Mouse (Mus musculus): ENCODE data around the gene Leprot.

Gene Leprot

GRCm38 (mm10) chr4:101647196-101647905 lies at the start of gene Leprot:
Gene Leprot (plus strand): TSS chr4:101647718.
- peak; percentile 98 to 100 for DNase-seq (ENCODE audit: low spot score in 2 of 2)

DNA sequence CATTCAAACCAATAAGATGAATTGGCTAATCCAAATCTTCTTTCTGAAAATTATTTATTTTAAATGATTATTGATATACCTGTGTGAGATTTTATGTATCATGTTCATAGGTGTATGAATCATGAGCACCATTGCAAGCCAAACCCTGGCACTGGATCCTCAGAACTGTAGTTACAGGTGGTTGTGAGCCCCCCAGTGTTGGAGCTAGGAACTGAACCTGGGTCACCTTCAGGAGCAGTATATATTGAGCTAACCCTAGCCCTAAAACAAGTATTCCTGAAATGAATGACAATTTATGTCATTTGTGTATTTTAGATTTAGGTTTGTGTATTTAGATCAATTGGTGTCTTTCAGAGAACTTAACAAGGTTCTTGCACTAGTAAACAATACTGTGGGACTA lies 45.8 kb upstream of the Leprot start:
- no peak for DNase-seq (ENCODE audit: low spot score in 2 of 2)

DNA sequence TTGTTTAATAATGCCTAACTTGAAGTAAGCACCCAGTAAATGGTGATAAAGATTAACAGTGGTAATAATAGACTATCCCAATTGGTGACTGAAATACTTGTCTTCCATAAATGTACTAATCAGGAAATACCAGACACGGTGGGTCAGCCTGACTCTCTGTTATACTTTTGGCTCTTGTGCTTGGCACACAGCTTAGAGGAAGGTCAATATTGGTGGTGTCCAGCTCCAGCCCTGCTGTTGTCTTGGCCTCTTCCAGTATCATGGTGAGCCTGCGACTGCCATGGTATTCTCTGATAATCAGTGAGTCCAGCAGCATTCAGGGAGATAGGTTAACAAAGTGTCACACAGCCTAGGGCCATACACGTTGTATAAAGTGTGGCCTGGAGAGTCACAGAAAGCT lies 43.9 kb upstream of the Leprot start:
- DNase-seq (ENCODE audit: low spot score in 2 of 2) = no peak

- DNase-seq (ENCODE audit: low spot score in 2 of 2) = no peak
Observed at GRCm38 (mm10) chr4:101616520-101616919, 31.0 kb upstream of the Leprot start.

DNA sequence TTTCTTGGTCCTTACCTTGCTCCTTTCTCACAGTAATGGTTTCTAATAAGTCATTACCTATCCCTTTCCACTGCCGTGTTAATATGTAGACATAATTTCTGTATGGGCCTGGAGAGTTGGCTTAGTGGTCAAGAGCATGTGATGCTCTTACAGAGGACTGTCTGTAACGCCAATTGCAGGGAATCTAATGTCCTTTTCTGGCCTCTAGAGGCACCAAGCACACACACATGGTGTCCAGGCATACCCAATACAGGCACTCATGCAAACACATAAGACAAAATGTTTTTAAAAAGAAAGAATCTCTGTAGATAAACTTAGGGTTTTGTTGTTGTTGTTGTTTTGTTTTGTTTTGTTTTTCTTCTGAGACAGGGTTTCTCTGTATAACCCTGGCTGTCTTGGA lies 29.8 kb upstream of the Leprot start:
- no peak for DNase-seq (ENCODE audit: low spot score in 2 of 2)

DNA sequence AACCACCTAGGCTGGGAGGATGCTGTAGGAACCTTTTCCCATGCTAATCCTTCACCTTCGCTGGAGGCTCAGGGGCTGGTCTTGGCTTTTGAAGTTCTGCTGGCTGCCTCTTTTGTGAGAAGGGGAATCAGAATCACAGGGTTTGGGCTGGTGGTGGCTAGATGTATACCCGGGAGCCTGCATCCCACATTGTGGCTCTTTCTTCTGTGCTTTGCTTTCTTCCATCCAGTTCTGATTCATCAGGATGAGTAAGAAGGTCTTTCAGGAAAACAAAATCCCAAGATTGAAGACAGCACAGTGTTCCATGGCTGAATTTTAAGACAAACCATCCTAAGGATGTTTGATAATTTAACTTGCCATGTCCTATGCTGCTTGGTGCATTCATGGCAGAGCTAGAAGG lies 27.3 kb upstream of the Leprot start:
- DNase-seq (ENCODE audit: low spot score in 2 of 2) = no peak

GRCm38 (mm10) chr4:101621241-101621640 lies 26.3 kb upstream of the Leprot start:
- DNase-seq (ENCODE audit: low spot score in 2 of 2) = no peak

DNA sequence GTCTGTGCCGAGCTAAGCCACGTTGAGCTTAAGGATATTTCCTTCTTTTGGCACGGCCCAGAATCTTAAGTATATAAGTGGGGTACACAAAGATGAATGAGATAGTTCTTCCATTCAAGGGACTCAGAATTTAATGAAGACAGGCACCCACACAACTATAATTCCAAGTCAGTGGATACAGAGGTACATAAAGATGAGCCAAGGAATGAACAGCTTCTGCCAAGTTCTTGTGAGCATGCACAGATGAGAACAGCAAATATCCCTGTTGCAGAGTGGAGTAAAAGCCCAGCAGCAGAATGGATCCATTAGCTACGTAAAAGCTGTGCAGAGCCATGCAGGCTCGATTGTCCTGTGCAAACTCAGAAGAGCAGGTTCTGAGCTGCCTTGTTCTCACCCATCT lies 22.2 kb upstream of the Leprot start:
- DNase-seq (ENCODE audit: low spot score in 2 of 2) = no peak

DNA sequence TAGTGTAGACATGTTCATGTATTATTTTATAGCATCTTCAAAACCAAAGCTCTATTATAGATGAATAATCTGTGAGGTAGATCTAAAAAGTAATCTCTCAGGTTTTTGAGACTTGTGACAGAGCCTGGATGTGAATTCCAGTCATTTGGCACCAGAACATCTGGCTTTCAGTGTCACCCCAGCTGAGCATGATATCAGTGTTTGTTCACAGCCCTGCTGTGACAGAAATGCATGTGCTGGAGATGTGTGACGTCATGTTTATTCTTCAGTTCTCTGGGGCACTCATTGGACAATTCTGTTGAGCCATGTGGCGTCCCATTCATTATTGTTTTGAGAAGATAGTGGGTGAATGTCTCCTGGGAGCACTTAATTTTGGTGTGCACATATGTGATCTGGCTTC lies 11.9 kb upstream of the Leprot start:
- no peak for DNase-seq (ENCODE audit: low spot score in 2 of 2)

- DNase-seq (ENCODE audit: low spot score in 2 of 2) = no peak
Observed at GRCm38 (mm10) chr4:101637472-101637871, 10.0 kb upstream of the Leprot start.

DNA sequence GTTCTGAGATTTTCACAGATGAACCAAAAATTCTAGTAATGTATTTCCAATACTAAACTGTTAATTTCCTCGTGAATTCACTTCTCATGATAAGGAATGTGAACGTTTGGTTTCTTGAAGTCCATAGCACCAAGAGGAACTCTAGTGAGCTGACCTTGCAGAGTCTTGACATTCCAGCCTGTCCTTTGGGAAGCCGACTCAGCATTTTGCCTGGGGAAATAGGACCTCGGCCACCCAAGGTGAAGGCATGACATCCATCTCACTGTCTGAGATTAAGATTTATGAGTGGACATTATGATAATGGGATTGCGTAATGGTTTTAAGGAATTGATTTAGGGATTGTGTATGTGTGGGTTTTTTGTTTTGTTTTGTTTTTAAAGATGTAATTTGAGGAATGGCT lies 6.9 kb upstream of the Leprot start:
- DNase-seq (ENCODE audit: low spot score in 2 of 2) = no peak

DNA sequence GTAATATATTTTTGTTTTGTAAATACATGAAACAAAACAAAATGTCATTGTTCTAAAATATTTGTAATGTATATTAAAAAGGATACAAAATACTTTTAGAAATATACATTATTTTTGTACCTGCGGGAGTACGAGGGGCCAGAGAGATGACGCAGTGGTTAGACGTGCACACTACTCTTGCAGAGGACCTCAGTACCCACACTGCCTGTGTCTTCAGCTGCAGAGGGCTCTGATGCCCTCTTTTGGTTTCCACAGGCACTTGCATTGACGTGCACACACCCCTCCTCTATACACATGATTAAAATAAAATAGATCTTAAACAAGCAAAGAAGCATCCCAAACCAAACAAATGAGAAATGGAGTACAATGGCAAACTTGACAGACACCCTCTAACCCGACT lies 4.8 kb upstream of the Leprot start:
- no peak for DNase-seq (ENCODE audit: low spot score in 2 of 2)

GRCm38 (mm10) chr4:101643216-101643615 lies 4.3 kb upstream of the Leprot start:
- no peak for DNase-seq (ENCODE audit: low spot score in 2 of 2)

- DNase-seq (ENCODE audit: low spot score in 2 of 2) = no peak
Observed at GRCm38 (mm10) chr4:101646857-101647195, 692 bp upstream of the Leprot start.

GRCm38 (mm10) chr4:101647976-101648642 lies 591 bp downstream of the Leprot start:
- no peak for DNase-seq (ENCODE audit: low spot score in 2 of 2)

- no peak for DNase-seq (ENCODE audit: low spot score in 2 of 2)
Observed at GRCm38 (mm10) chr4:101648745-101649144, 1.2 kb downstream of the Leprot start.

DNA sequence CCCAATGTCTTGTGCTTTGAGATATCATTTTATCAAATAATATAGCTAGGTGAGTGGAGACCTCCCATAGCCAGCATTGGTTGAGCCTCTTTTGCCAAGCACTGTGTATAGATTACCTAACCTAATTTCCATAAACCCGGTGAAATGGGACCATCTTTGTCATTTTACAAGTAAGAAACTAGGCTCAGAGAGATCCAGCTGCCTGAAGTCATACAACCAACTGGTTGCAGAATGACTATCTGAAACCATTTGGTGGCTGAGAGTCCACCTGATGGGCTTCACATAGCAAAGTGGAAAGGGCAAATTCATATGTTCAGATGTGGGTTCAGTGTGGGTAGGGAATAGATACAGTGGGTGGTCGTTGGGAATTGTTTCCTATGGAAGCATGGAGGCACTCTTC lies 3.4 kb downstream of the Leprot start:
- no peak for DNase-seq (ENCODE audit: low spot score in 2 of 2)

DNA sequence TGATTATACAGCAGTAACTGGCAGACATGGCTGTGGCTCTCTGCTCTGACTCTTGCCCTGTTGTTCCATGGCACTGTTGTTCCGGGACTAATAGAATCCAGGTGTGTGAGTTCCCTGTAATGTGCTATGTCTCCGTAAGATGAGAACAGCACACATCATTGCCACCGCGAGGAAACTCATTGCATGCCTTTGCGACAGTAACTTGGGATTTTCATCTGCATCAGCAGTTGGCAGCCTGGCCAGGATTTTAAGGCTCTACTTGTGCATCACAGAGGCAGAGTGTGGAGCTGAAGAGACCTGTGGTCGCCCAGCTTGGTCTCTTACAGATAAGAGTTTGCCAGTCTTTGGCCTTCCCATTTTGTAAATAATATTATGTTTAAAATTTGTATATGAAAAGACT lies 6.7 kb downstream of the Leprot start:
- no peak for DNase-seq (ENCODE audit: low spot score in 2 of 2)

DNA sequence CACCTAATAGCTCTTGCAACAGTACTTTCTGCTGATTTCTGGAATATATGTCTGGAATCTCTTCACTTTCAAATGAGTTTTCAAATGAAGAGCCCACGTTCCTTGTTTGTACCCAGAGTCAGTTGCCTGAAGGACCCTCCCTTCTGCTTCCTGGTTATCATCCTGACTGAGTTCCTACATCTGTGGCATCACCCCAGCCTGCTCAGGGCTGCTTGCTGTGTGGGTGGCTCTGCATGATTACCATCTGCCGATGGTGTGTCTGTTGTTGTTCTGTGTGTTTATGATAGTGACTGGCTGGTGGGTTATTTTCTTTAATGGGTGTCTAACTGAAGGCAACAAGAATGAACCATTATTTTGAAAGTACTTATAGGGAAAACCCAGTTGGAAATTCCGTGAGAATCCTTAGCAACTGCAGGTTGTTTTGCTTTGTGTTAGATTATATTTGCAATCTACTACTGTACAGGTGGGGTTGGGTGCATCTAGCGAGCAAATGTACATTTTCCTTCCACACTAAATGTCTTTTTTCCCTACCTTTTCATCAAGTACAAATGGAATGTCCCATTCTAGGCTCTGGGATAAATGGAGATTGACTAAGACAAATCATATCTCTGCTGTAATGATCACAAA lies 7.4 kb downstream of the Leprot start:
- DNase-seq (ENCODE audit: low spot score in 2 of 2) = no peak

GRCm38 (mm10) chr4:101655415-101655790 lies 7.9 kb downstream of the Leprot start:
- no peak for DNase-seq (ENCODE audit: low spot score in 2 of 2)

DNA sequence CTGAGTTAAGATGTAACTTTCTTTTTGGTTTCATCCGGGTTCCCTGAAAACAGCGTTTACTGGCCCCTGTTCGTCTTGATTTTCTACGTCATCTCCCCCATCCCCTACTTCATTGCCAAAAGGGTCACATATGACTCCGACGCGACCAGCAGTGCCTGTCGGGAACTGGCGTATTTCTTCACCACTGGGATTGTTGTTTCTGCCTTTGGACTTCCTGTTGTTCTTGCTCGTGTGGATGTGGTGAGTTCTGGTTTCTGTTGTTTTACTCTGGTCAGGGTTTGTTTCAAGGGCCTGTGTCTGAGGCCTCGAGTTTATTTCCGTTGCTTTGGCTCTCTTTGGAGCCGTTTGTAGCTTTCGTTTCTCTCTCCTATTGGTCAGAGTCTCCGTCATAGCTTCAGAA lies 8.5 kb downstream of the Leprot start:
- DNase-seq (ENCODE audit: low spot score in 2 of 2) = no peak

GRCm38 (mm10) chr4:101656956-101657570 lies 9.5 kb downstream of the Leprot start:
- DNase-seq (ENCODE audit: low spot score in 2 of 2) = no peak
